Mouse (Mus musculus) limb, embryonic 12.5 days (tissue): ENCODE measurements around the gene Ppp1r12b. TPM values are rescaled to one million over a fixed set of nuclear protein-coding genes. Genes with fewer than 3 reads are reported as not detected.

Source experiments
- ATAC-seq: fragments of 200-750 bp; cut with Nextera tagmentation; 2 replicates; pipeline ENCODE4 v1.8.0; 2017; ENCODE audit warnings: low read depth, moderate TSS enrichment; ENCODE audit not compliant: insufficient number of reproducible peaks, insufficient read depth, low FRiP score, low TSS enrichment
- H3K27ac ChIP-seq: fragments of 300-500 bp; sonication (generic); 2 replicates; pipeline ENCODE4 v1.5.1; 2016; ENCODE audit warnings: mild to moderate bottlenecking, moderate library complexity
- H3K27me3 ChIP-seq: fragments of 300-500 bp; sonication (generic); 2 replicates; pipeline ENCODE4 v1.6.1; 2016; ENCODE audit warnings: mild to moderate bottlenecking, moderate library complexity
- H3K36me3 ChIP-seq: fragments of 300-500 bp; sonication (generic); 2 replicates; pipeline ENCODE4 v1.6.1; 2016; ENCODE audit warnings: mild to moderate bottlenecking, moderate library complexity
- H3K4me1 ChIP-seq: fragments of 300-500 bp; sonication (generic); replicated peaks from 2 replicates; pipeline ENCODE4 v1.6.1; 2016
- H3K4me2 ChIP-seq: fragments of 300-500 bp; sonication (generic); 2 replicates; pipeline ENCODE4 v1.6.1; 2016; ENCODE audit warnings: mild to moderate bottlenecking, moderate library complexity
- H3K4me3 ChIP-seq: fragments of 300-500 bp; sonication (generic); replicated peaks from 2 replicates; pipeline ENCODE4 v1.5.1; 2016; ENCODE audit warnings: mild to moderate bottlenecking
- H3K9ac ChIP-seq: fragments of 300-500 bp; sonication (generic); replicated peaks from 2 replicates; pipeline ENCODE4 v1.6.1; 2016; ENCODE audit warnings: mild to moderate bottlenecking, moderate library complexity
- H3K9me3 ChIP-seq: fragments of 300-500 bp; sonication (generic); 2 replicates; pipeline ENCODE4 v1.6.1; 2016; ENCODE audit warnings: mild to moderate bottlenecking, moderate library complexity
- WGBS: fragments of 180-500 bp; shearing (Covaris S2); methylation state at CpG from one replicate; pipeline ENCODE4 v1.1.7; 2016; 5-methylcytosine and 5-hydroxymethylcytosine counted together
- polyA plus RNA-seq: library from polyadenylated mRNA; unstranded; fragments of >200 nt; fragmentation: Nextera tagmentation; extraction: Ambion mirVana; gene quantifications from 2 replicates; pipeline ENCODE4 v1.2.1, GENCODE M21; 2016

Gene Ppp1r12b
- polyA plus RNA-seq, 1 experiment from 2014 or later: 7.7 TPM

DNA sequence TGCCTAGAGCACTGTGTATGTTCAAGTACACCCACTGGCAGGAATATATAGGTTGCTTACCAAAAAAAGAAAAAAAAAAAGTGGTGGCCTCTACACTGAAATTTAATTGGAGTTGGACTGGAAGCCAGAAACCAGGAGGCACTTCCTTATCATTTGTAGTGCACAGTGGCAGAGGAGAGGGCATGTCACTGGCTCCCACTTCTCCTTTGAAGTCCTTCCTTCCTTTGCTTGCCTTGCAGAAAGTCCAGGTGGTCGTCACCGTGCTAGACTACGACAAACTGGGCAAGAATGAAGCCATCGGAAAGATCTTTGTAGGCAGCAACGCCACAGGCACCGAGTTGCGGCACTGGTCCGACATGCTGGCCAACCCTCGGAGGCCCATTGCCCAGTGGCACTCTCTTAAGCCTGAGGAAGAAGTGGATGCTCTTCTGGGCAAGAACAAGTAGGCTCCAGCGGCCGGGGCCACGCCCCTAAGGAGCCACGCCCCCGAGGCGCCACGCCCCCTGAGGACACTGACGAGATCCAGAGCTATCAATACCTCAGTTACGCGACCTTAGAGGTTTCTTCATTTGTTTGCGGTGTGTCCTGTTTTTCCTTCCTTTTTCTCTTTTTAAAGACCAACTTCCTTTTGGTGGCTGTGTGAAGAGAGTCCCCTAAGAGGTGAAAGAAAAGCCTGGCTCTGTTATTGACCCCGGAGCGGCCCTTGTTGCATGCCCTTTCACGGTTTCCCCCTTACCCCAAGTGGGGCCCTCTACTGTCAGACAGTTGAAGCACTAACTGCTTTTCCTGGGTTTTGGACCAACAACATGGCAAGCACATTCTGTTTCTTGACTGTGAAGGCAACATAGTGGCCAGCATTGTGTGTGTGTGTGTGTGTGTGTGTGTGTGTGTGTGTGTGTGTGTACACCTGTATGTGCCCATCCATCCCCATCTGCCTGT is 208.2 kb downstream of the Ppp1r12b start:
- 18% methylated on average over 23 of the region's 23 CpGs for whole genome bisulfite sequencing
- Histone ChIP-seq H3K27me3 (peaks cover 16% of the 10 kb centered on the region; the same call in 1 of the 2 replicates), H3K9me3 (no peaks in the 10 kb centered on the region), H3K4me1 (peaks cover 13% of the 10 kb centered on the region; the same call in 1 of the 2 replicates), H3K4me2 (peak overlapping the region; percentile 26), H3K9ac (no peak overlapping the region), H3K27ac (no peak overlapping the region), H3K4me3 (no peak overlapping the region), H3K36me3 (no peaks in the 10 kb centered on the region)
- no peak for ATAC-seq

DNA sequence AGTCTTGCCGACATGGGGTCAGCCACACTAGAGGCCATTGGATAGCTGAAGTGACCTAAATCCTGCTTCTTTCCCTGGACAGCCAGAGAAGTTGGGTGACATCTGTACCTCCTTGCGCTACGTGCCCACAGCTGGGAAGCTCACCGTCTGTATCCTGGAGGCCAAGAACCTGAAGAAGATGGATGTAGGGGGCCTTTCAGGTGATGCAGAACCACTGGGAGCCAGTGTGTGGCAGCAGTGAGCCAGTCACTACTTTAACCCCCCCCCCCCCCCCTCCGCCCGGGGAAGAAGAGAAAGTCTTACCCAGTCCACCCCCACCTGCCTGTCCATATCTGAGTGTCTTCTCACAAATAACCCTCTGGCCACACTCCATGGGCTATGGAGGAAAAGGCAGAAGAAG is 210.1 kb downstream of the Ppp1r12b start:
- no peak overlapping the region for H3K27ac ChIP-seq
- H3K4me3 ChIP-seq: no peak overlapping the region
- no peak overlapping the region for H3K4me2 ChIP-seq
- no peak for ATAC-seq
- H3K36me3 ChIP-seq: no peaks in the 10 kb centered on the region
- H3K4me1 ChIP-seq: peaks cover 7% of the 10 kb centered on the region; the same call in 1 of the 2 replicates
- no peaks in the 10 kb centered on the region for H3K9me3 ChIP-seq
- H3K27me3 ChIP-seq: peaks cover 16% of the 10 kb centered on the region; the same call in 1 of the 2 replicates
- H3K9ac ChIP-seq: no peak overlapping the region
- WGBS: 42% methylated on average over 6 of the region's 6 CpGs

DNA sequence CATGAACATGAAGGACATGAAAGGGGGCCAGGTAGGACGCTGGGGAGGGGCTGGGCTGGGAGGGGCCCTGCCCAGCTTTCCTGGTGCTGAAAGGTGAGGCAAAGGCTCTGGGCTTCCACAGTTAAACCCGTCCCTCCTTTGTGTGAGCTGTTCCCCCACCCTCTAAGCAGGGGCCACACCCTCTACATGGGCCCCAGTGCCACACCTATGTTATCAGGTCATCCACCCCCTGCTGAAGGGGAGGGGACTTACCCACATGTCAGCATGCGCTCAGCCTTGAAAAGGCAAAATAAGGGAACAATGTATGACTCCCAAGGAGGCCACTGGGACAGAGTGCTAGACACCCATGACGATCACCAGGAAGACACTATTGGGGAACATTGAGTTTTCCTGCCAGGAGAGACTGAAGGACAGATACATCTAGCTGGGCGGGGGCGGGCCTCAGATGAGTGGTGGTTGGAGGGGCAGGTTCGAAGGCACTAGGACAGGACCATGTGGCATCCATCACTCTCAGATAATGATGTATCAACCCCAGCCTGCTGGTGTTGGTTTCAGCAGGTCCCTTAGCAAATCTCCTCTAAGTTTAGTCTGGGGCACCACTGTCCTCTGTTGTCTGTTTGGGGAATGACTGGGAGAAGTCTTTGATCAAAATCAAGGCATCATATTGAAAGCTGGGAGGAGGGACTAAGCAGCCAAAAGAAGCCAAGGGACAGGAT is 213.6 kb downstream of the Ppp1r12b start:
- Histone ChIP-seq H3K4me1 (peaks cover 3% of the 10 kb centered on the region; the same call in 1 of the 2 replicates), H3K9me3 (no peaks in the 10 kb centered on the region), H3K9ac (no peak overlapping the region), H3K27me3 (no peaks in the 10 kb centered on the region), H3K4me3 (no peak overlapping the region), H3K4me2 (no peak overlapping the region), H3K27ac (no peak overlapping the region), H3K36me3 (no peaks in the 10 kb centered on the region)
- 67% methylated on average over 7 of the region's 7 CpGs for WGBS
- ATAC-seq: no peak; the same call in 1 of the 2 replicates

DNA sequence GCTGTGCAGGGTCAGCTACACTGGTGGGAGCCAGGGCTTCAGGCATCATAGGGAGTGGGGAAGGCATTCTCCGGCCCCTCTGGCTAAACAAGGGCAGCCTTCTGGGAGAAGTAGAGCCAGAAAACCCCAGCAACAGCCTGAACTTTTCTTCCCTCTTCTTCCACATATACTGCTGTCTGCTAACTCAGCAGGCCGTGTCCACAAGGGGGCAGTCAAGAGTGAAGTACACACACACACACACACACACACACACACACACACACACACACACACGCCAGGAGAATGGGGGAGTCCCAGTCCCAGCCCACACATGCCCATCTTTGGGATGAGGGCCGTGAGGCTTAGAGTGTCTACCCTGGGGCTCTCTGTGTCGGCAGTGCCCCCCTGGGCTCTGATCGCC is 214.3 kb downstream of the Ppp1r12b start:
- Histone ChIP-seq H3K27ac (no peak overlapping the region), H3K4me3 (no peak overlapping the region), H3K27me3 (no peaks in the 10 kb centered on the region), H3K4me1 (0 out of 2 replicates have a peak, but pooled peaks cover 3% of the 10 kb centered on the region), H3K9me3 (no peaks in the 10 kb centered on the region), H3K9ac (no peak overlapping the region), H3K4me2 (no peak overlapping the region), H3K36me3 (no peaks in the 10 kb centered on the region)
- ATAC-seq: no peak
- WGBS: 74% methylated on average over 5 of the region's 6 CpGs

DNA sequence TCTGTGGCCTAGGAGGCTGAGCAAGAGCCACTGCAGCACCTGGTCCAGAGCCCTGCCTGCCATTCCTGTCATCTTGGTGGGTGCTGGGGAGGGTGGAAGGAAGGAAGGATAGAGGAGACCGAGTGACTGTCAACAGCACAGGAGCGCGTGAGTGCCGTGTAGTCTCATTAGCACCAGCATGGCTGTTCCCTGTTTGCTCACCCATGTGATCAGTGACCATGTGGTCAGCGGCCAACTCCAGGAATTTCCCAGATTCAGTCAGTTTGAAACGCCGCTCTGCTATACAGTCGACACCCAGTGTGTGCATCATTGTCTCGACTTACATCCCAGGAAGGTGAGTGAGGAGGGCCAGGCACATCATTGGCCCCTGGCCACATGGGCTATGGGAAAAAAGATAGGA is 218.3 kb downstream of the Ppp1r12b start:
- no peak overlapping the region for H3K9ac ChIP-seq
- 67% methylated on average over 9 of the region's 9 CpGs for WGBS
- H3K4me3 ChIP-seq: no peak overlapping the region
- no peaks in the 10 kb centered on the region for H3K36me3 ChIP-seq
- no peak overlapping the region for H3K4me2 ChIP-seq
- no peaks in the 10 kb centered on the region; the same call in 1 of the 2 replicates for H3K9me3 ChIP-seq
- no peaks in the 10 kb centered on the region for H3K27me3 ChIP-seq
- no peak overlapping the region for H3K27ac ChIP-seq
- ATAC-seq: no peak
- H3K4me1 ChIP-seq: 0 out of 2 replicates have a peak, but pooled peaks cover 3% of the 10 kb centered on the region

DNA sequence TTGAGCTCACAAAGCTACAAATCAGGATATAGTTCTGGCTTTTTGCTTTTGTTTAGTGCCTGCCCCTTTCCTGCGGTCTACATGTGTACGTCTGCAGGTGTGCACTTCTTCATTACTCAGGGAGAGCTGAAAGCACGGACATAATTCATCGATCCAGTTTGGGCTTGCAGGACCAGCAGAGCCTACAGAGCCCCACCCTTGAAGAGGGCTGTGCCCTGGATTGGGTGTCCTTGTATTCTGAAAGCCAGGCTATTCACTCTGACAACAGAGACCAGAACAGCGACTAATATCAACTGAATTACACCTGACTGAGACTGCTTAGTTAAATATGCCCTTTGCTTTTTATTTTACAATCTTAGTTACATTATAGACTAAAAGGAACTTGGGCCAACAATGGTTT is 222.1 kb downstream of the Ppp1r12b start:
- H3K4me3 ChIP-seq: no peak overlapping the region
- no peaks in the 10 kb centered on the region for H3K36me3 ChIP-seq
- no peak overlapping the region for H3K4me2 ChIP-seq
- no peaks in the 10 kb centered on the region for H3K27me3 ChIP-seq
- H3K9me3 ChIP-seq: no peaks in the 10 kb centered on the region; the same call in 1 of the 2 replicates
- 0 out of 2 replicates have a peak, but pooled peaks cover 3% of the 10 kb centered on the region for H3K4me1 ChIP-seq
- no peak for ATAC-seq
- WGBS: 76% methylated on average over 5 of the region's 5 CpGs
- no peak overlapping the region for H3K9ac ChIP-seq
- no peak overlapping the region for H3K27ac ChIP-seq

DNA sequence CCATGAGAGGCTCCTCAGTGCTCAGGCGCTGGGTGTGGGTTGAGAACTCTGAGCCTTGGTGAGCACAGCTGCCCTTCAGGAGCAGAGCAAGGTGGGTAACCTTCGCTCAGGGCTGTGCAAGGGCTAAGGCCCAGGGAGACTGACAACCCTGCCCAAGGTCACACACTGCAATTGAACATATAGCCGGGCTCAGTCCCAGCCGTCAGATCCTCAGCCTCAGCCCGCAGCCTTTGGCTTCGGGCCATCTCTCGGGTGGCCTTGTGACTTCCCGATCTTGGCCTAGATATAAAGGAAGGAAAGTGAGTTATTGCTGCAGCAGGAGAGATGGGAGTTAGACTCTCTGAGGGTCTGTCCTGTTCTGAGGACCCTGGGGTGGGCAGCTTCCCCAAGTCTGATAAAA is 228.5 kb downstream of the Ppp1r12b start:
- Histone ChIP-seq H3K9ac (no peak overlapping the region), H3K27me3 (no peaks in the 10 kb centered on the region), H3K9me3 (no peaks in the 10 kb centered on the region), H3K4me2 (no peak overlapping the region), H3K4me3 (no peak overlapping the region), H3K4me1 (no peaks in the 10 kb centered on the region), H3K27ac (no peak overlapping the region), H3K36me3 (no peaks in the 10 kb centered on the region)
- ATAC-seq: no peak
- WGBS: 84% methylated on average over 8 of the region's 8 CpGs

DNA sequence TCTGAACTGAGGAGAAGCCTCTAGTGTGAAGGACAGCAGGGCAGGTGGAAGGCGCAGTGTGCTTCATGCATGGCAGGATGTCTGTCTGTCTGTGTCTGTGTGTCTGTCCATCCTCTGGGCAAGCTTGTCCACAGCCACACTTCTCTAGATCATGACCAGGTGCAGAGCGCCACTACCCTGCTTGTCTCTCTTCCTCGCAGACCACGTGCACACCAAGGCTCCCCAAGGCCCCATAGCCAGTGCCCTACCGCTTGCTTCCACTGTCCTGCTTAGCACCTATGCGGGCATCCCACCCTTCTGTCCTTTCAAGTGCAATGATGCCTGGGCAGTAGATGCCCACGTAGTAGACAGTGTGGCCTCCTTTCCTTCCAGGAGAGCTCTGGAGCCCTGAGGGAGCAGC is 229.3 kb downstream of the Ppp1r12b start:
- Histone ChIP-seq H3K36me3 (no peaks in the 10 kb centered on the region), H3K27me3 (no peaks in the 10 kb centered on the region), H3K4me3 (no peak overlapping the region), H3K4me2 (no peak overlapping the region), H3K27ac (no peak overlapping the region), H3K9me3 (no peaks in the 10 kb centered on the region), H3K9ac (no peak overlapping the region), H3K4me1 (no peaks in the 10 kb centered on the region)
- no peak for ATAC-seq
- 92% methylated on average over 7 of the region's 7 CpGs for WGBS

DNA sequence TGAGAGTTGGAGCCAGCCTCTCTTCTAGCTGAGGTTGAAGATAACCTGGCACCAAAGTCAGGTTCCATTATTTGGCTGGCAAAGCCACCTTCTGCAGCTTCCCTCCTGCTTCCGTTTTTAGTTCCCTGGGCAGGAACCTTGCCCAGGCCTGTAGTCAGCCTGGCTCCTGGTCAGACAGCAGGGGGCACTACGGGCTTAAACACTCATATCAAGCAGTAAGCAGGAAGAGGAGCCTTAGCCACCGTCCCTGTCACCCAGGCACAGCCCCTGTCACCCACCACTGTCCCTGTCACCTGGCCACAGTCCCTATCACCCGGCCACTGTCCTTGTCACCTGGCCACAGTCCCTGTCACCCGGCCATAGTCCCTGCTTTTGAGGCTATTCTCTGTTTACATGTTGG is 230.5 kb downstream of the Ppp1r12b start:
- no peak overlapping the region for H3K4me3 ChIP-seq
- no peaks in the 10 kb centered on the region for H3K4me1 ChIP-seq
- no peaks in the 10 kb centered on the region for H3K27me3 ChIP-seq
- H3K9me3 ChIP-seq: no peaks in the 10 kb centered on the region
- ATAC-seq: no peak
- no peaks in the 10 kb centered on the region for H3K36me3 ChIP-seq
- 53% methylated on average over 5 of the region's 5 CpGs for WGBS
- H3K4me2 ChIP-seq: no peak overlapping the region
- H3K27ac ChIP-seq: no peak overlapping the region
- no peak overlapping the region for H3K9ac ChIP-seq

DNA sequence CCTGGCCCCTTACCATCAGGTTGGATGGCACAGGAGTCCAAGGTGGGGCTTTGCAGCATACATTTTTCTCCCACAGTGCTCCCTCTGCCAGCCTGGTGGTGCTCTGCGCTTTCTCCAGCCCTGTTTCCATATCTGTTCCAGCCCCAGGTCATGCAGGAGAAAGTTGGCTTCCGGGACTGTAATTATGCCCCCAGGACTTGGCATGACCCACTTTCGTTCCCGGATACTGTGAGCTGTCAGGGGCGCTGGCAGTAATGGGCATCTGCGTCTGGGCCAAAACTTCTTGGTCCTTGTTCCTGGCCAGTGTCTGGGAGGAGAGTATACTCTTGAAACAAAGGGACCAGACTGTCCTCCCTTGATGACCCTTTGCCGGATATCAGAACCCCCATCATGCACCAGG is 232.9 kb downstream of the Ppp1r12b start:
- no peaks in the 10 kb centered on the region for H3K4me1 ChIP-seq
- H3K9me3 ChIP-seq: no peaks in the 10 kb centered on the region
- no peak overlapping the region for H3K4me3 ChIP-seq
- no peaks in the 10 kb centered on the region for H3K27me3 ChIP-seq
- H3K4me2 ChIP-seq: no peak overlapping the region
- H3K36me3 ChIP-seq: no peaks in the 10 kb centered on the region
- ATAC-seq: no peak
- no peak overlapping the region for H3K27ac ChIP-seq
- 78% methylated on average over 7 of the region's 7 CpGs for WGBS
- H3K9ac ChIP-seq: no peak overlapping the region

DNA sequence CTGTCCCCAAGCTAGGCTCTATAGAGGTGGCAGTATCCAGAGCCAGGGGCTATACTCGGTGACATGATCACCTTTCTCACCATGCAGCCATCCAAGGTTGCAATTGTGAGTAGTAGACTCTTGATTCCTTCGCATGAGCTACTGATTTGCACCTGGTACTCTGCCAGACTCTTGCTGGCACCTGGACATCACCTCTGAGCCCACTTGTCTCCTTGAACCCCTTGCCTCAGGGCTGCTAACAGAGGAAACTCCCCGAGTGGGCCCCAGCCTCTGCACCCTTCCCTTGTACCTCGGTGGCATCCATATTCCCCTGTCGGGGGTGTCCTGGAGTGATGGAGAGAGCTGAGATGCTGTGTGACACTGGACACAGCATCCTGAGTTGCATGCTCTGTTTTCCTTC is 234.3 kb downstream of the Ppp1r12b start:
- Histone ChIP-seq H3K9me3 (no peaks in the 10 kb centered on the region), H3K9ac (no peak overlapping the region), H3K36me3 (no peaks in the 10 kb centered on the region), H3K4me2 (no peak overlapping the region), H3K27me3 (no peaks in the 10 kb centered on the region), H3K4me3 (no peak overlapping the region), H3K27ac (no peak overlapping the region), H3K4me1 (no peaks in the 10 kb centered on the region)
- WGBS: 83% methylated on average over 5 of the region's 5 CpGs
- ATAC-seq: no peak
